Mouse (Mus musculus): ENCODE data around the gene Fgfr1op2.
"Not testable (repeated sequence)": the region's sequence is repeated elsewhere in the genome, so short reads cannot be mapped to it uniquely, and the experiment has no call there.

Gene Fgfr1op2

GRCm38 (mm10) chr6:146576903-146577302 lies at the start of gene Fgfr1op2:
Fgfr1op2 (plus strand) TSS chr6:146577203.
- in situ Hi-C loops (cut with MboI, MseI) = no loop called here

DNA sequence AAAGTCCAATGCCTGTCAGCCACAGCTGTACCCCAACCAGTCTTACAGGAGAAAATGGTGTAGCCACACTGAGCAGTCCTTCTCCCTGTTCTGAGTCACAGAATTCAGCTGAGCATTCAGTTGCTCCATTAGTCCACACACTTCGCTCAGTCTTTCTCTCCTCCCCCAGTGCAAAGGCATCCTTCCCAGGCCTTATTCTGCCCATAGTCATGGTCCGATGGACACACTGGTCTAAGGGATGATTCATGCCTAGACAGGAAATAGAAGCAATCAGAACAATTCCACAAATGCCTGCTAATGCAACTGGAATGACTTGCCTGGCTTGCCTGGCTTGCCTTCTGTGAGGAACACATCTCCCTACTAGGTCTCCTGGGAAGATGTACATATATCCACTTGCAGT lies 49.5 kb upstream of the Fgfr1op2 start:
- in situ Hi-C loops (cut with MboI, MseI) = loop anchor here (10.0 kb wide), 1 partner anchor 567 kb away; the partner anchor contains the start of gene Klhl42

DNA sequence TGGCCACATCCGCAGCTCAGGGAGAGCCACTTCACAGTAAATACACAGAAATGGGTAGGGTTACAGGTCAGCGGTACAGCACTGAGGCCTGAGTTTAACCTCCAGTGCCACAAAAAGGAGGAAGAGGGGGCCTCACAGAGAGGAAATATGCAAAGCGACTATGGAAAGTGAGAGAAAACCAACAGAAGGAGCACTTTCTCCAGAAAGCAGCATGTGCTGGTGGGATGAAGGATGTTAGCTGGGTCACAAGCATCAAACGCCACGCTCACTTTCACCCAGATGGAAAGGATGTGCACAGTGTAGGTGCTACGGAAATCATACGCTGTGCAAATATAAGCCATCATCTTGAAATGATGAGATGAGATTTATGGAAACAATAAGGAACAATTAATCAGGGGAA lies 46.6 kb upstream of the Fgfr1op2 start:
- in situ Hi-C loops (cut with MboI, MseI) = no loop called here

GRCm38 (mm10) chr6:146530769-146531168 lies 46.2 kb upstream of the Fgfr1op2 start:
- in situ Hi-C loops (cut with MboI, MseI) = no loop called here

DNA sequence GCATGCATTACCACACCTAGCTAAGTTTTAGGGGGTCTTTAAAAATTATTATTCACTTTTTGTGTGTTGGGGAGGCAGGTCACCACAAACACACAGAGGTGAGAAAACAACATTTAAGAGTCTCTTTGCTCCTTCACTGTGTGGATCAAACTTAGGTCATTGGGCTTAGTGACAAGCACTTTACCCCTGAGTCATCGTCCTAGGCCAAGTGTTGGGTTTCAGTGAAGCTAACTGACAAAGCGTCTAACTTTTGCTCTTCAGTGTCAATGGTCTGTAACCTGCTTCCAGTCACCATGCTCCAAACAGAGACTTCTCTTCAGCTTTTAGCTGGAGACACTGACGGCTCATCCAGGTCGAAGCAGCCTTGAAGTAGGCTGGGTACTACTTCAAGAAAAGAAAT lies 43.9 kb upstream of the Fgfr1op2 start:
- in situ Hi-C loops (cut with MboI, MseI) = no loop called here

DNA sequence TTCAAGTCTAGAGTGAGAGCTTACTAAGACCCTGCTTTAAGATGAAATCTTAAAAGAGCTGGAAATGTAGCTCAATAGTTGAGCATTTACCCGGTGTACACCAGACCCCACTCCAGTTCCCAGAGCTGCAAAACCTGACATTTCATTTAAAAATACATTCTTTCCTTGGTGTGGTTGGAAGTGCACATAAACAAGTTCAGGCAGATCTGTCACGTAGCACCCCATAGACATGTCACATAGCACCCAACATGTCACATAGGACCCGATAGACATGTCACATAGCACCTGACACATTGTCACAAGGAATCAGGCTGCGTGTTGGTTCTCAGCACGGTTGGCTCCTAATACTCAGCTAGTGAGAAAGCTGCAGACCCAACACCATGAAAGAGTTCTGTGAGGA lies 41.5 kb upstream of the Fgfr1op2 start:
- in situ Hi-C loops (cut with MboI, MseI) = loop anchor here (5.0 kb wide), 1 partner anchor 78 kb away; no protein-coding TSS in a partner anchor

DNA sequence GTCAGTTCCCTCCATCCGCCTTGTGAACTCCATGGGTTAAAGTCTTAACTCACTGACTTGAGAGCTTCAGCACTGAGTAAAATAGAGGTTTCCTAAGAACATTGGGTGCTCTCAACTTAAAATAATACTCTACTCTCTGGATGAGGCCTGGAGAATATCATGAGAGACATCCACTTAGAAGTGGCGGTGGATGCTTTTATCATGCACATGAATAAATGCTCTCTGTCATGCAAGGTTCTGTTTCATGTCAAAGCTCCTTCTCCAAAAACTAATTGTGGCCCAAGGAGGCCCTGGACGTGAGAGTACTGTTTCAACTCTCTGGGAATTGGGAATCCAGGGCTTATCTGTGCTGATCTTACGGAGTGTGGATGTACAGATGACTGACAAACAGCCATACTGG lies 39.9 kb upstream of the Fgfr1op2 start:
- in situ Hi-C loops (cut with MboI, MseI) = loop anchor here (5.0 kb wide), 1 partner anchor 80 kb away; no protein-coding TSS in a partner anchor

GRCm38 (mm10) chr6:146538071-146538470 lies 38.9 kb upstream of the Fgfr1op2 start:
- in situ Hi-C loops (cut with MboI, MseI) = loop anchor here (5.0 kb wide), 1 partner anchor 81 kb away; no protein-coding TSS in a partner anchor

DNA sequence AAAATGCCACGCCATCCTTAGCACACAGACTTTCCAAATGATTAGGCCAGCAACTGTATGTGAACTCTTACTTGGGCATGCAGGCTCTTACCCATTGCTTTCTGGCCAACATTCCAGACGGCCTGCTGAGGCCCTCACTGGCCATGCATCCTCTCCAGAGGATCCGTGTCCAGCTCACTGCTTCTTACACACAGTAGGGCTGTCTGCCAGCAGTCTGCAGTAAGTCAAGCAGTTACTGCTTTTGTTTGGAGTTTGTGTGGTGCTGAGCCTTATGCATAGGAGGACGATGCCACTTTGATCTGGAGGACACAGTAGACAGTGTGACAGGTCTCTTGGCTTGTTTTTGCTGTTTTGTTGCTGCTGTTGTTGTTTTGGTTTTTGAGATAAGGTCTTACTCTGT lies 38.3 kb upstream of the Fgfr1op2 start:
- in situ Hi-C loops (cut with MboI, MseI) = loop anchor here (5.0 kb wide), 1 partner anchor 81 kb away; no protein-coding TSS in a partner anchor

DNA sequence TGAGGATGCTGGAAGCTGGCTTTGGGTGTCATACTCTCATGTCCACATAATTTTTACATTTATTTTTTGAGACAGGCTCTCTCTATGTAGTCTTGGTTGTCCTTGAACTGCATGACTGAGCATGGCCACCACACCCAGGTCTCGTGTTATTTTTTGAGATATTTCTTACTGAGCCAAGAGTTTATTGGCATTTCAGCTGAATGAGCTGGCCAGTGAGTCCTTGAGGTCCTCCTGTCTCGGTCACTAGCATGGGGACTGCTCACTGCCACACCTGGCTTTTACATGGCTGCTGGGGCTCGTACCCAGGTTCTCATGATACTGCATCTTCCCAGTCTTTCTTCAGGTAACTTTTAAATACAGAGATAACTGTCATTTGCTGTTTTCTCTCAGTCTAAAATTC lies 36.6 kb upstream of the Fgfr1op2 start:
- in situ Hi-C loops (cut with MboI, MseI) = no loop called here

GRCm38 (mm10) chr6:146544622-146545021 lies 32.4 kb upstream of the Fgfr1op2 start:
- in situ Hi-C loops (cut with MboI, MseI) = no loop called here

- in situ Hi-C loops (cut with MboI, MseI) = no loop called here
Measured at GRCm38 (mm10) chr6:146545289-146545865, 31.6 kb upstream of the Fgfr1op2 start.

- in situ Hi-C loops (cut with MboI, MseI) = no loop called here
Measured at GRCm38 (mm10) chr6:146550421-146550820, 26.6 kb upstream of the Fgfr1op2 start.

- in situ Hi-C loops (cut with MboI, MseI) = no loop called here
Measured at GRCm38 (mm10) chr6:146551326-146551725, 25.7 kb upstream of the Fgfr1op2 start.

DNA sequence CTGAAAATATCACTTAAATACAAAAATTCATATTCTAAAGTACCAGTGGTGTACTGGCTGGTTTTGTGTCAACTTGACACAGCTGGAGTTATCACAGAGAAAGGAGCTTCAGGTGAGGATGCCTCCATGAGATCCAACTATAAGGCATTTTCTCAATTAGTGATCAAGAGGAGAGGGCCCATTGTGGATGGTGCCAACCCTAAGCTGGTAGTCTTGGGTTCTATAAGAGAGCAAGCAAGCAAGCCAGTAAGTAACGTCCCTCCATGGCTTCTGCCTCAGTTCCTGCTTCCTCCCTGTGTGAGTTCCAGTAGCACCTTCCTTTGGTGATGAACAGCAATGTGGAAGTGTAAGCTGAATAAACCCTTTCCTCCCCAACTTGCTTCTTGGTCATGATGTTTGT lies 14.5 kb upstream of the Fgfr1op2 start:
- in situ Hi-C loops (cut with MboI, MseI) = not testable (repeated sequence)

GRCm38 (mm10) chr6:146572073-146572472 lies 4.9 kb upstream of the Fgfr1op2 start:
- in situ Hi-C loops (cut with MboI, MseI) = no loop called here

DNA sequence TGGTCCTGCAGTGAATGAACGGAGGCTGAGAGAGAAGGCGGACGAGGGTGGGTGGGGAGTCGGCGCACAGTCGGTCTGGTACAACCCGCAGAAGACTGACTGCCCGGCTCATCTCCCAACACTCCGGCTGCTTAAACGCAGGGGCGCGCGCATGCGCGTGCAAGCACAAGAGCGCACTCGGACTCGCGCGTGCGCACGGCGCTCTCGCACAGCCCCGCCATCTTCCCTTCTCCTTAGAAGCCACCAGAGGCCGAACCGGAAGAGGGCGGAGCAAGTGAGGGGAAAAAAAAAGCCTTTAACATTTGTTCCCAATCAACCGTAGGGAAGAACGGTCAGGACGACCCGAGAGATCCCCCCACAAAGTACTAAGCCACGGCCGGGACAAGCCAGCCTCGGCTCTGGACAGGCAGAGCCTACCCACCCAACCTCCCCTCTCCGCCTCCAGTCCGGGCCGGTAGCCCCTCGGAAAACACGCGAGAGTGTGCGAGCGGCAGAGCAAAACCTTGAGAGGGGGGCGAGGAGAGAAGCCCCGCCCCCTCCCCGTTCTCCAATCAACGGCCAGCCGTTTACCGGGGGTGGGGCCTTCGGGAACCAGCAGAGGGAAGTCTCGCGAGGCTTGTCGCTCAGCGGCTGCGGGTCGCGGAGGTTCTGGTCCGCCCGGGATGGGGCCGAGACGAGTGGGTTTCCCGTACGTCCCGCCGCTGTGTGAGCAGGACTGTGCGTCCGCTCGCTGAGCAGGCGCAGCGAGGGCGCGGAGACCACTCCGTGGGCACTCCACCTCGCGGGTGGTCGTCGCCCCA lies 507 bp downstream of the Fgfr1op2 start, which contains the start of gene Ints13:
Gene Ints13, minus strand, starts transcription at position 526 of the 800 bp plus-strand sequence.
- in situ Hi-C loops (cut with MboI, MseI) = no loop called here

DNA sequence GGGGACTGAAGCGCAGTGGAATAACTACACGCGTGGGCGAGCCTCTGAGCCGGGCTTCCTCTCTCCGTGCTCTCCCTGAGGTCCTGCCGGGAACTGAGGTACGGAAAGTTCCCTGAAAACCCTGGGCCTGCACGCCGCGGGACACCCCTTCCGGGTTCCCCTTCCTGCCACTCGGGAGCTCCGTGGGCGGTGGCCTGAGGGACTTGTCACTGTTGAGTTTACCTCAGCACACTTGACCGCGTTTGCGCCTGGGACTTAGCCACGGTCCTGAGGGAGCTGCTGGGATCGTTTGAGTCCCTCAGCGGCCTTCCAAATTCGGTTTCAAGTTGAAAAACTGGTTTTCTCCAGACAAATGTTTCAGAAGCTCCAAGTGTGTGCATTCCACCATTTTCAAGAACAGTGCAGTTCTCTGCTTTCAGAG lies 1.1 kb downstream of the Fgfr1op2 start:
- in situ Hi-C loops (cut with MboI, MseI) = no loop called here

DNA sequence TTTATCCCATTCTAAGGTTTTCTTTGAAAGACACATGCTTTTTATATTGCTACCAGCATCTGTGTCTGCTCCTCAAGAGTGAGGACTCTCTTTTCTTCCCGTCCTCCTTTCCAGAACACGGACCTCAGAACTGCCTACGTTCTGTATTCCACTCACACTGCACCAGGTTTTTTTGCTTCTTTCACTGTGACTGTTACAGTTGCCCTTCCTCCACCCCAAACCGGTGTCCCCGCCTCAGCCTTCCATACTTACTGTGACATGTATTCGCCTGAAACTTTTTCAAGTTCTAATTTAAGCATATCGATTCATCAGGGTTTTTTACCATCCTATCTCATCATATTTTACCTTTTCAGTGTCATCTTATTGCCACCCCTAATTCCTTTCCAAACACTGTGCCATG lies 1.6 kb downstream of the Fgfr1op2 start:
- in situ Hi-C loops (cut with MboI, MseI) = no loop called here

GRCm38 (mm10) chr6:146580381-146580926 lies 3.5 kb downstream of the Fgfr1op2 start:
- in situ Hi-C loops (cut with MboI, MseI) = no loop called here

- in situ Hi-C loops (cut with MboI, MseI) = no loop called here
Measured at GRCm38 (mm10) chr6:146583366-146584046, 6.5 kb downstream of the Fgfr1op2 start.

GRCm38 (mm10) chr6:146585134-146585533 lies 8.1 kb downstream of the Fgfr1op2 start:
- in situ Hi-C loops (cut with MboI, MseI) = no loop called here
